Mouse (Mus musculus) layer of hippocampus, postnatal 14 days (tissue): ENCODE results near the gene Ano6. TPM values are rescaled to one million over a fixed set of nuclear protein-coding genes. Genes with fewer than 3 reads are reported as not detected.
A peak's percentile ranks its signal among the peaks of the same experiment; 100 is the strongest.

ENCODE experiments used
- DNase-seq, 2 experiments: peaks; one replicate each; pipeline ENCODE4 v3.0.0; 2021 to 2022; ENCODE audit warnings: low spot score in 2 of 2, mixed read lengths in 1 of 2
- total RNA-seq, 2 experiments: library from RNA; stranded (reverse); gene quantifications; 2 replicates each; pipeline ENCODE4 v1.2.3; 2021

The Ano6 gene
- total RNA-seq, 2 experiments from 2014 or later, result 22.5 to 29.5 TPM

- peak in 1 of 2 experiments; percentile 23 for DNase-seq
Observed at GRCm38 (mm10) chr15:95920047-95920446, 129.4 kb downstream of the Ano6 start.

- no peak for DNase-seq
Observed at GRCm38 (mm10) chr15:95921072-95921471, 130.4 kb downstream of the Ano6 start.

- no peak for DNase-seq
Observed at GRCm38 (mm10) chr15:95921639-95922038, 131.0 kb downstream of the Ano6 start.

GRCm38 (mm10) chr15:95922558-95922957 lies 131.9 kb downstream of the Ano6 start:
- no peak for DNase-seq

- DNase-seq, result no peak
Observed at GRCm38 (mm10) chr15:95925334-95925986, 134.8 kb downstream of the Ano6 start.

- DNase-seq, result no peak
Observed at GRCm38 (mm10) chr15:95929087-95929486, 138.4 kb downstream of the Ano6 start.

- peak in 1 of 2 experiments; percentile 55 for DNase-seq
Observed at GRCm38 (mm10) chr15:95931013-95931775, 140.6 kb downstream of the Ano6 start.

- peak; percentile 55 to 70 for DNase-seq
Observed at GRCm38 (mm10) chr15:95932358-95932757, 141.7 kb downstream of the Ano6 start.

- DNase-seq, result peak in 1 of 2 experiments; percentile 37
Observed at GRCm38 (mm10) chr15:95935141-95935540, 144.5 kb downstream of the Ano6 start.

GRCm38 (mm10) chr15:95943470-95943869 lies 152.8 kb downstream of the Ano6 start:
- no peak for DNase-seq

- DNase-seq, result no peak
Observed at GRCm38 (mm10) chr15:95944299-95944698, 153.7 kb downstream of the Ano6 start.

- peak in 1 of 2 experiments; percentile 22 for DNase-seq
Observed at GRCm38 (mm10) chr15:95945951-95946708, 155.5 kb downstream of the Ano6 start.

- no peak for DNase-seq
Observed at GRCm38 (mm10) chr15:95948411-95948810, 157.8 kb downstream of the Ano6 start.

- DNase-seq, result no peak
Observed at GRCm38 (mm10) chr15:95949336-95949735, 158.7 kb downstream of the Ano6 start.

- no peak for DNase-seq
Observed at GRCm38 (mm10) chr15:95951497-95951896, 160.9 kb downstream of the Ano6 start.

- DNase-seq, result no peak
Observed at GRCm38 (mm10) chr15:95956692-95957091, 166.0 kb downstream of the Ano6 start.

GRCm38 (mm10) chr15:95962411-95963123 lies 171.9 kb downstream of the Ano6 start:
- no peak for DNase-seq

- no peak for DNase-seq
Observed at GRCm38 (mm10) chr15:95963124-95963482, 172.5 kb downstream of the Ano6 start.

- DNase-seq, result peak; percentile 54 to 67
Observed at GRCm38 (mm10) chr15:95963533-95964250, 173.0 kb downstream of the Ano6 start.

- DNase-seq, result peak; percentile 42 to 76
Observed at GRCm38 (mm10) chr15:95964251-95964561, 173.6 kb downstream of the Ano6 start.

- DNase-seq, result no peak
Observed at GRCm38 (mm10) chr15:95966979-95967378, 176.3 kb downstream of the Ano6 start.
